ENCODE assay signal across 8 mouse cellular contexts in genomic region chr5:146844945-146845365, GRCm38 (mm10). TPM values are rescaled to one million over a fixed set of nuclear protein-coding genes. Genes with fewer than 3 reads are reported as not detected.
DNase-seq lines count a peak whose midpoint lies in the region; ATAC-seq lines count a peak whose summit lies in the region.

Rasl11a (plus strand) TSS chr5:146845071.

- peaks cover 27% of the 10 kb centered on the region for H3K4me1 ChIP-seq in embryonic facial prominence, embryonic 10.5 days
- H3K4me1 ChIP-seq in intestine, embryonic 14.5 days (replicated peaks; ENCODE audit: control insufficient read depth, insufficient read depth, low read length): peaks cover 20% of the 10 kb centered on the region
- H3K4me1 ChIP-seq in megakaryocyte, embryonic 14.5 days: peaks cover 31% of the 10 kb centered on the region

- under 1% methylated on average over 40 of the region's 40 CpGs for WGBS in embryonic facial prominence, embryonic 10.5 days
- under 1% methylated on average over 40 of the region's 40 CpGs for WGBS in intestine, embryonic 14.5 days

- intact Hi-C loops in gastrocnemius, postnatal 36 days (cut with DNase I): loop anchor here (5.0 kb wide), 1 partner anchor 138 kb away; no protein-coding TSS in a partner anchor
- intact Hi-C loops in left cerebral cortex, postnatal 14 days (cut with DNase I): loop anchor here (5.0 kb wide), 2 partner anchors 47 to 138 kb away; no protein-coding TSS in a partner anchor

- H3K9ac ChIP-seq in intestine, embryonic 14.5 days (ENCODE audit: low read length): peak within 1 kb of the TSS; percentile 65

- peak within 1 kb of the TSS; percentile 90 for H3K4me2 ChIP-seq in intestine, embryonic 14.5 days (ENCODE audit: low read length)

- peaks cover 21% of the 10 kb centered on the region for H3K36me3 ChIP-seq in embryonic facial prominence, embryonic 10.5 days (replicated peaks)
- H3K36me3 ChIP-seq in intestine, embryonic 14.5 days (ENCODE audit: control insufficient read depth, insufficient read depth, low read length): no peaks in the 10 kb centered on the region
- H3K36me3 ChIP-seq in megakaryocyte, embryonic 14.5 days (replicated peaks; ENCODE audit: low read length): peaks cover 10% of the 10 kb centered on the region

- ATAC-seq in intestine, embryonic 14.5 days (replicated peaks; ENCODE audit: low FRiP score, low TSS enrichment, low read depth): peak; percentile 86

- H3K27me3 ChIP-seq in embryonic facial prominence, embryonic 10.5 days (replicated peaks; ENCODE audit: low read depth, poor library complexity, severe bottlenecking): no peaks in the 10 kb centered on the region
- no peaks in the 10 kb centered on the region for H3K27me3 ChIP-seq in intestine, embryonic 14.5 days (replicated peaks; ENCODE audit: control insufficient read depth, insufficient read depth, low read length)
- peaks cover 2% of the 10 kb centered on the region for H3K27me3 ChIP-seq in megakaryocyte, embryonic 14.5 days (replicated peaks)

- peak within 1 kb of the TSS; percentile 91 for H3K27ac ChIP-seq in embryonic facial prominence, embryonic 10.5 days (replicated peaks)
- H3K27ac ChIP-seq in intestine, embryonic 14.5 days (ENCODE audit: low read depth): peak within 1 kb of the TSS; percentile 73

- H3K9me3 ChIP-seq in embryonic facial prominence, embryonic 10.5 days: no peaks in the 10 kb centered on the region
- no peaks in the 10 kb centered on the region for H3K9me3 ChIP-seq in intestine, embryonic 14.5 days (ENCODE audit: control insufficient read depth, low read length)
- no peaks in the 10 kb centered on the region for H3K9me3 ChIP-seq in megakaryocyte, embryonic 14.5 days

- peak within 1 kb of the TSS; percentile 80 for H3K4me3 ChIP-seq in embryonic facial prominence, embryonic 10.5 days
- peak within 1 kb of the TSS; percentile 69 for H3K4me3 ChIP-seq in intestine, embryonic 14.5 days (ENCODE audit: low read depth, low read length)
- H3K4me3 ChIP-seq in megakaryocyte, embryonic 14.5 days (replicated peaks): peak within 1 kb of the TSS; percentile 92

- peak; percentile 72 for DNase-seq in layer of hippocampus, adult 11-12 months (ENCODE audit: low spot score)
- DNase-seq in layer of hippocampus, adult 9-10 months (ENCODE audit: low spot score): no peak
- DNase-seq in embryonic facial prominence, embryonic 10.5 days (ENCODE audit: low spot score): peak; percentile 92
- DNase-seq in gastrocnemius, postnatal 36 days: peak; percentile 68 to 75
- peak; percentile 87 for DNase-seq in intestine, embryonic 14.5 days (ENCODE audit: low spot score)
- DNase-seq in left cerebral cortex, postnatal 14 days (ENCODE audit: low spot score in 2 of 2): peak; percentile 81 to 83
- peak; percentile 76 for DNase-seq in right cerebral cortex, postnatal 14 days

RNA-seq across cellular contexts. Expression of gene Rasl11a, which starts in this region (rescaled TPM):
- polyA plus RNA-seq in embryonic facial prominence, embryonic 10.5 days (2016; fragmentation: Nextera tagmentation; extraction: Ambion mirVana): 33.3 and 34.6 TPM in 2 replicates
- 1 to 10 TPM; 1.4 to 1.5 TPM for total RNA-seq in gastrocnemius, postnatal 36 days (2021)
- 28.1 and 29.5 TPM in 2 replicates for polyA plus RNA-seq in intestine, embryonic 14.5 days (2014; fragmentation: Nextera tagmentation; extraction: Ambion mirVana)
- 10 to 100 TPM in 1 of 2 experiments, 1 to 10 TPM in 1; 7.6 to 16.9 TPM for total RNA-seq in left cerebral cortex, postnatal 14 days (2021)
- polyA plus RNA-seq in megakaryocyte, embryonic 14.5 days (2012; ENCODE audit: insufficient read depth, low replicate concordance): 6.5 and 7.0 TPM in 2 replicates
